Mouse (Mus musculus): ENCODE measurements at regions not wholly inside any gene's neighbourhood (a gene's known extent, or its start where the extent isn't known, plus 50 kb on each side); places are given as distances from the start of the nearest gene placed in this dataset.

DNA sequence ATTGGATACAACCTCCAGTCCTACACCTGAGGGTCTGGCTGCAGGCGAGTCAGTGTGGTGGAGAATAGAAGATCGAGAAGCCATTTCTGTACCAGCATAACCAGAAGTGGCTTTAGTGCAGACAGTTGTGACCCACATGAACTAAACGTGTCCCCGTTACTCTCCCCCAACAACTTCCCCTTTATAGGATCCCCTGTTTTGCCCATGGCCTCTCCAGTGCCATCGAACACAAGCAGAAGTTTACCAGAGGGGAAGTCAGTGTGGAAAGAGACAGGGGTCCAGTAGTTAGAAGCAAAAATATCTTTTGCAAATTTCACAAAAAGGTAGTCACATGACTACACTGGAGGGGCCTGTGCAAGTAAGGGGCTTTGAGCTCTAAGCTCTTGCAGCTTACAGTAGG, 83.4 kb upstream of the Itga6 start:
- TF ChIP-seq CTCF (conservative IDR thresholded peaks at IDR 0.05; ENCODE audit: low read length) (no peak), POU5F1 (IDR thresholded peaks at IDR 0.05; ENCODE audit: borderline replicate concordance, low read length) (no peak)
